Mouse (Mus musculus): ENCODE measurements around the gene Mob3b. TPM values are rescaled to one million over a fixed set of nuclear protein-coding genes. Genes with fewer than 3 reads are reported as not detected.

Mob3b gene
- polyA plus RNA-seq, 1 experiment: 6.5 TPM

DNA sequence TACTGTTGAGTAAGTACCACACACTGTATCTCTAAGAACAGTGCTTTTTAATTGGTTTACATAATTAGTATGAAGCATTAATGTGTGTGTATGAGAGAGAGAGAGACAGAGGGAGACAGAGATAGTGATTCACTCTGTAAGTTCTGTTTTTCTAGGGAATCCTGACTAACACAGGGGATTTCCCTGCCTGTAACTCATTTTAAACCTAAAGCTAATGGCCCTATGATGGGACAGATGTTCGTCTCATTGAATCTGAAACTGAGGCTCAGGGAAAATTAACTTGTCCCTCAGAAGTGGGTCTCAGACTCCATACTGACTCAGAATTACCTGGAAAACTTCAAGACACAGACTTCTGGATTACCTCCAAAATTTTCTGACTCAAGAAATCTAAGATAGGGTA is 96.3 kb downstream of the Mob3b start:
- no peaks in the 10 kb centered on the region for H3K27me3 ChIP-seq (ENCODE audit: control insufficient read depth, insufficient read depth, low read length, poor library complexity, severe bottlenecking)
- H3K4me3 ChIP-seq (ENCODE audit: low read depth, low read length): no peak overlapping the region
- H3K4me1 ChIP-seq (ENCODE audit: control insufficient read depth, insufficient read depth, low read length): peaks cover 5% of the 10 kb centered on the region
- no peak for TF ChIP-seq CTCF (IDR thresholded peaks at IDR 0.05; ENCODE audit: low read depth, low read length)
- TF ChIP-seq EP300 (IDR thresholded peaks at IDR 0.05; ENCODE audit: insufficient read depth, low read depth, low read length): no peak
- TF ChIP-seq POLR2A (IDR thresholded peaks at IDR 0.05; ENCODE audit: insufficient read depth, low read length): no peak
- no peak overlapping the region for H3K9ac ChIP-seq (ENCODE audit: low read depth, poor library complexity, severe bottlenecking)
- no peak overlapping the region for H3K27ac ChIP-seq (ENCODE audit: insufficient read depth, low read length)
- H3K9me3 ChIP-seq (replicated peaks; ENCODE audit: control insufficient read depth, insufficient read depth, low read length, poor library complexity, severe bottlenecking): no peaks in the 10 kb centered on the region
- no peaks in the 10 kb centered on the region for H3K36me3 ChIP-seq (ENCODE audit: control insufficient read depth, insufficient read depth, low read length, poor library complexity, severe bottlenecking)

DNA sequence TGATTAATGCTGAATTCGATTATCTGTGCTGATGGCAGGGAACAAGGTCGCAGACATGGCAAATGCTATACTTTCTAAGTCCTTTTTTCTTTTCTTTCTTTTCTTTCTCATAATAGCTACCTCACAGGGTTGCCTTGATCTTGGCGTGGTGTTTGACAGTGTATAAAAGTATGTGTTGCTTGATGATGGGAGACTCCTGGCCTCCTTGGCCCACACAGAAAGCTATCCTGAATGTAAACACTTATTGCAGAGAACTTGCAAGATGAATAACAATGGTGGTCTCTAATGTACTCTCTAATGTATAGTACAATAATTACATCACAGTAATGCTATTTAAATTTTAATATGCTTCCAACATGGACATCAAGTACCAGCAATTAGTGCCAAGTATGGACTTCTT is 96.9 kb downstream of the Mob3b start:
- TF ChIP-seq CTCF (IDR thresholded peaks at IDR 0.05; ENCODE audit: low read depth, low read length) (no peak), EP300 (IDR thresholded peaks at IDR 0.05; ENCODE audit: insufficient read depth, low read depth, low read length) (no peak), POLR2A (IDR thresholded peaks at IDR 0.05; ENCODE audit: insufficient read depth, low read length) (no peak)
- H3K9me3 ChIP-seq (replicated peaks; ENCODE audit: control insufficient read depth, insufficient read depth, low read length, poor library complexity, severe bottlenecking): no peaks in the 10 kb centered on the region
- no peak overlapping the region for H3K4me3 ChIP-seq (ENCODE audit: low read depth, low read length)
- H3K27me3 ChIP-seq (ENCODE audit: control insufficient read depth, insufficient read depth, low read length, poor library complexity, severe bottlenecking): no peaks in the 10 kb centered on the region
- no peak overlapping the region for H3K9ac ChIP-seq (ENCODE audit: low read depth, poor library complexity, severe bottlenecking)
- no peak overlapping the region for H3K27ac ChIP-seq (ENCODE audit: insufficient read depth, low read length)
- peaks cover 5% of the 10 kb centered on the region for H3K4me1 ChIP-seq (ENCODE audit: control insufficient read depth, insufficient read depth, low read length)
- H3K36me3 ChIP-seq (ENCODE audit: control insufficient read depth, insufficient read depth, low read length, poor library complexity, severe bottlenecking): no peaks in the 10 kb centered on the region

DNA sequence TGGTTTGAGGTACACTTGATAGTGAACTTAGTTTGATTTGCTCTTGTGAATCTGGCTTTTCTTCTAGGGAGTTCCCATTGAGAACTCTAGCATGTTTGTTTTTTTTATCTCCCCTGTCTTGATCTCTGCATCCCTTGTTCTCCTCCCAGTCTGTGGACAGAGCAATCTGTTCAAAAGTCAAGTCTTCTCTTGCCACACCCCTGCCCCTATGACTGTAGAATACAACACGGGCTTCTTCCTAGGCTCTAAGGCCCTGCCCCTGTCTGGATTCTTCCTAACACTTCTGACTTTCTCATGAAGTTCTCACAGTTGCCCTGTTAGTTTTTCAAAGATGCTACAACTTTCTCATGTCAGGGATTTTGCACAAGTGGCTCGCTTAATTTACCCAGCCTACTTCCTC is 102.9 kb downstream of the Mob3b start:
- TF ChIP-seq POLR2A (IDR thresholded peaks at IDR 0.05; ENCODE audit: insufficient read depth, low read length): no peak
- no peak for TF ChIP-seq CTCF (IDR thresholded peaks at IDR 0.05; ENCODE audit: low read depth, low read length)
- no peak for TF ChIP-seq EP300 (IDR thresholded peaks at IDR 0.05; ENCODE audit: insufficient read depth, low read depth, low read length)
- H3K27ac ChIP-seq (ENCODE audit: insufficient read depth, low read length): no peak overlapping the region
- no peaks in the 10 kb centered on the region for H3K9me3 ChIP-seq (replicated peaks; ENCODE audit: control insufficient read depth, insufficient read depth, low read length, poor library complexity, severe bottlenecking)
- no peak overlapping the region for H3K4me3 ChIP-seq (ENCODE audit: low read depth, low read length)
- no peaks in the 10 kb centered on the region for H3K4me1 ChIP-seq (ENCODE audit: control insufficient read depth, insufficient read depth, low read length)
- no peak overlapping the region for H3K9ac ChIP-seq (ENCODE audit: low read depth, poor library complexity, severe bottlenecking)
- no peaks in the 10 kb centered on the region for H3K36me3 ChIP-seq (ENCODE audit: control insufficient read depth, insufficient read depth, low read length, poor library complexity, severe bottlenecking)
- no peaks in the 10 kb centered on the region for H3K27me3 ChIP-seq (ENCODE audit: control insufficient read depth, insufficient read depth, low read length, poor library complexity, severe bottlenecking)

DNA sequence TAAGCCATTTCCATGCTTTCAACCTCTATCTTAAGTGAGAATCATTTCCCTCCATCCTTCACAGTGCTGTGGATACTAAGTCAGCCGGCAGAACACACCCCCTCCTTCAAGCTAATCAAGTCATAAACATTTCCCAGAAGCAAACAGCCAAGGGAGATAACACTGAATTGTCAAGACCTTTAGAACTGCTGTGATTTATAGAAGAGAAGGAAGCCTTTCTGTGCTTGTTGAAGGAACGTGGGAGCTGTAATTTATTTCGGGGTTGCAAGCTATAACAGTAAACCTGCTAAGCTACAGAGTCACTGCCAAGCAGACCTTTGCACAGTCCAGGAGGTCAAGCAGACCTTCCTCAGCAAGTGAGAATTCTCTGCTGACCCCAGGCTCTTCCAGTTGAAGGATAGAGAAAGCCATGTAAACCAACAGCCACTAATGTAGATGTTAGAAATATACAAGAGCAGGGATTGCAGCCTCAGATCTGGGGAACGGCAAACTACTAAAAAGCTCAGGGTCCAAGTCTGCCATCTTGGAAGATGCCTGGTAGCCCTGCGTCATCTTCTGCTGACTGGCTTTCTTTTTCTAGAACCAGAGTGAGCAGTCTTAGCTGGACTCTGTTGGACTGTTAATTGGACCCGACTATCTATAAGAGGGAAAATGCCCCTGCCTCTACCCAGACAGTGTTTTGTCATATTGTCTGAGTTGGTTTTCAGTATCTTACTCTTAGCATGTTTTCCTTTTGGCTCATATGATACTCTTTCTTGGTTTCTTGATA is 104.9 kb downstream of the Mob3b start:
- no peak overlapping the region for H3K27ac ChIP-seq (ENCODE audit: insufficient read depth, low read length)
- H3K4me3 ChIP-seq (ENCODE audit: low read depth, low read length): no peak overlapping the region
- H3K4me1 ChIP-seq (ENCODE audit: control insufficient read depth, insufficient read depth, low read length): no peaks in the 10 kb centered on the region
- TF ChIP-seq EP300 (IDR thresholded peaks at IDR 0.05; ENCODE audit: insufficient read depth, low read depth, low read length) (no peak), POLR2A (IDR thresholded peaks at IDR 0.05; ENCODE audit: insufficient read depth, low read length) (no peak), CTCF (IDR thresholded peaks at IDR 0.05; ENCODE audit: low read depth, low read length) (no peak)
- H3K9me3 ChIP-seq (replicated peaks; ENCODE audit: control insufficient read depth, insufficient read depth, low read length, poor library complexity, severe bottlenecking): no peaks in the 10 kb centered on the region
- H3K27me3 ChIP-seq (ENCODE audit: control insufficient read depth, insufficient read depth, low read length, poor library complexity, severe bottlenecking): no peaks in the 10 kb centered on the region
- no peaks in the 10 kb centered on the region for H3K36me3 ChIP-seq (ENCODE audit: control insufficient read depth, insufficient read depth, low read length, poor library complexity, severe bottlenecking)
- no peak overlapping the region for H3K9ac ChIP-seq (ENCODE audit: low read depth, poor library complexity, severe bottlenecking)

DNA sequence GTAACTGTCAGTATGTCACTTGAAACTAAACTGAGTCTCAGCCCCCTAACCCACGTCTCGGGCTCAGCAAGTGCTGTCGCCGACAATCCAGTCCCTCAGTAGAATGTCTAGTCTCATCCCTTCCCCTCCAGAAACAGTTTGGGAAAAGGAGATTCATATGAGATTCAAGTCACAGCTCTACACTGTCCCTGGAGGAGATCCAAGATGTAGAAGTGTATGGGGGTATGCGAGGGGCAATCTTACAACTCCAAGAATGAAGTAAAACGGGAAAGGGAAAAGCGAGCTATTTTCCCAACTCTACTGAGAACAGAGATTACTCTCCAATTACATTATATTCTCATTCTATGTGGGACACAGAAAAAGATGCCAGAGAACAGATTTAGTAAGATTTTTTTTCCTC is 106.1 kb downstream of the Mob3b start:
- Histone ChIP-seq H3K27me3 (ENCODE audit: control insufficient read depth, insufficient read depth, low read length, poor library complexity, severe bottlenecking) (no peaks in the 10 kb centered on the region), H3K4me3 (ENCODE audit: low read depth, low read length) (no peak overlapping the region), H3K4me1 (ENCODE audit: control insufficient read depth, insufficient read depth, low read length) (no peaks in the 10 kb centered on the region), H3K27ac (ENCODE audit: insufficient read depth, low read length) (no peak overlapping the region), H3K9ac (ENCODE audit: low read depth, poor library complexity, severe bottlenecking) (no peak overlapping the region), H3K36me3 (ENCODE audit: control insufficient read depth, insufficient read depth, low read length, poor library complexity, severe bottlenecking) (no peaks in the 10 kb centered on the region), H3K9me3 (replicated peaks; ENCODE audit: control insufficient read depth, insufficient read depth, low read length, poor library complexity, severe bottlenecking) (no peaks in the 10 kb centered on the region)
- TF ChIP-seq CTCF (IDR thresholded peaks at IDR 0.05; ENCODE audit: low read depth, low read length) (no peak), POLR2A (IDR thresholded peaks at IDR 0.05; ENCODE audit: insufficient read depth, low read length) (no peak), EP300 (IDR thresholded peaks at IDR 0.05; ENCODE audit: insufficient read depth, low read depth, low read length) (no peak)

DNA sequence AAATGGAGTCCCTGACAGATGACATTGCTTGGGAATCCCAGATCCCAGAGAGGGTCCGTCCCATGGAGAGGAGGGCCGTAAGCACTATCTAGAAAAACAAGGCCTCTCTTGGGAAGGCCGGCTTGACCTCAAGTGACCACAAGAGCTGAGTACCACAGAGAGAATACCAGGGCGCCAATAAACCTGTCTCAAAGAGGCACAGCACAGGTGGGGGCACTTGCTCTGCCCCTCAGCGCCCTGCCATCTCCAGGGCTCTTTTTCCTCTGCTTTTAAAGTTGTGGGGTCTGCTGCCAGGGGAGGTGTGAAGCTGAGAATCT is 107.6 kb downstream of the Mob3b start:
- Histone ChIP-seq H3K27ac (ENCODE audit: insufficient read depth, low read length) (no peak overlapping the region), H3K27me3 (ENCODE audit: control insufficient read depth, insufficient read depth, low read length, poor library complexity, severe bottlenecking) (no peaks in the 10 kb centered on the region), H3K9me3 (replicated peaks; ENCODE audit: control insufficient read depth, insufficient read depth, low read length, poor library complexity, severe bottlenecking) (no peaks in the 10 kb centered on the region), H3K9ac (ENCODE audit: low read depth, poor library complexity, severe bottlenecking) (no peak overlapping the region), H3K4me3 (ENCODE audit: low read depth, low read length) (no peak overlapping the region), H3K4me1 (ENCODE audit: control insufficient read depth, insufficient read depth, low read length) (no peaks in the 10 kb centered on the region), H3K36me3 (ENCODE audit: control insufficient read depth, insufficient read depth, low read length, poor library complexity, severe bottlenecking) (no peaks in the 10 kb centered on the region)
- TF ChIP-seq EP300 (IDR thresholded peaks at IDR 0.05; ENCODE audit: insufficient read depth, low read depth, low read length) (no peak), CTCF (IDR thresholded peaks at IDR 0.05; ENCODE audit: low read depth, low read length) (no peak), POLR2A (IDR thresholded peaks at IDR 0.05; ENCODE audit: insufficient read depth, low read length) (no peak)

Data from ES-Bruce4 (cell line).